In genomic region chr11:48824311-48824830, GRCm38 (mm10) we compare ENCODE assay signal across 8 mouse cellular contexts. TPM values are rescaled to one million over a fixed set of nuclear protein-coding genes. Genes with fewer than 3 reads are reported as not detected.
A peak's percentile ranks its signal among the peaks of the same experiment; 100 is the strongest.
DNase-seq lines count a peak whose midpoint lies in the region; ATAC-seq and TF ChIP-seq lines count a peak whose summit lies in the region.

No protein-coding gene starts in this region.

- TF ChIP-seq EP300 in CH12.LX (IDR thresholded peaks at IDR 0.05; ENCODE audit: low read length) = no peak

- no peaks in the 10 kb centered on the region for H3K36me3 ChIP-seq in CH12.LX (replicated peaks in 1 of 2; ENCODE audit: control insufficient read depth in 1 of 2, insufficient read depth in 1 of 2, low read length in 1 of 2)
- no peaks in the 10 kb centered on the region for H3K36me3 ChIP-seq in forebrain, postnatal 0 days (ENCODE audit: insufficient read depth)
- H3K36me3 ChIP-seq in liver, embryonic 15.5 days (replicated peaks) = no peaks in the 10 kb centered on the region

- peaks cover 9% of the 10 kb centered on the region for H3K27me3 ChIP-seq in CH12.LX (replicated peaks)
- H3K27me3 ChIP-seq in forebrain, postnatal 0 days (ENCODE audit: insufficient read depth, low read length) = peaks cover 14% of the 10 kb centered on the region
- peaks cover 43% of the 10 kb centered on the region for H3K27me3 ChIP-seq in liver, embryonic 15.5 days

- H3K9me3 ChIP-seq in CH12.LX (replicated peaks; ENCODE audit: low read length) = peaks cover 12% of the 10 kb centered on the region
- H3K9me3 ChIP-seq in forebrain, postnatal 0 days (ENCODE audit: low read length) = no peaks in the 10 kb centered on the region
- H3K9me3 ChIP-seq in liver, embryonic 15.5 days (replicated peaks) = no peaks in the 10 kb centered on the region

- dilution Hi-C loops in CH12.LX (cut with MboI; ENCODE audit: extremely low pct_ligation_motif_present, extremely low pct_unique_long_range_greater_than_20kb, low sequenced_read_pairs) = no loop called here

- in situ Hi-C loops in CH12.LX (cut with MboI; ENCODE audit: low pct_ligation_motif_present, low pct_unique_long_range_greater_than_20kb, low sequenced_read_pairs) = no loop called here

- no peak for ATAC-seq in forebrain, postnatal 0 days
- ATAC-seq in liver, embryonic 15.5 days (ENCODE audit: insufficient read depth) = no peak
- ATAC-seq in megakaryocyte progenitor cell, adult 5-6 weeks (replicated peaks; ENCODE audit: poor library complexity) = no peak

- no peak overlapping the region for H3K4me2 ChIP-seq in CH12.LX (ENCODE audit: insufficient read depth, low read depth, poor library complexity, severe bottlenecking)
- peak overlapping the region; percentile 55 for H3K4me2 ChIP-seq in forebrain, postnatal 0 days (ENCODE audit: low read depth)
- H3K4me2 ChIP-seq in liver, embryonic 15.5 days = peak overlapping the region; percentile 83

- 7% methylated on average over 22 of the region's 22 CpGs for WGBS in forebrain, postnatal 0 days
- WGBS in liver, embryonic 15.5 days (ENCODE audit: insufficient replicate concordance) = 5% methylated on average over 22 of the region's 22 CpGs

- no peak overlapping the region for H3K9ac ChIP-seq in CH12.LX (ENCODE audit: insufficient read depth, low read depth)
- H3K9ac ChIP-seq in forebrain, postnatal 0 days = no peak overlapping the region
- H3K9ac ChIP-seq in liver, embryonic 15.5 days = peak overlapping the region; percentile 27; the same call in 1 of the 2 replicates

- peaks cover 15 to 45% of the 10 kb centered on the region in 2 experiments for H3K4me1 ChIP-seq in CH12.LX (ENCODE audit: control insufficient read depth in 1 of 2, insufficient read depth in 2 of 2)
- H3K4me1 ChIP-seq in forebrain, postnatal 0 days (ENCODE audit: insufficient read depth) = 0 out of 2 replicates have a peak, but pooled peaks cover 6% of the 10 kb centered on the region
- H3K4me1 ChIP-seq in liver, embryonic 15.5 days (replicated peaks) = peaks cover 39% of the 10 kb centered on the region

- no peak for TF ChIP-seq POLR2A in CH12.LX (IDR thresholded peaks at IDR 0.05; ENCODE audit: low read depth, low read length)

- peak overlapping the region; percentile 73 for H3K4me3 ChIP-seq in gastrocnemius, adult 2 months
- no peak overlapping the region for H3K4me3 ChIP-seq in CH12.LX (replicated peaks in 1 of 3; ENCODE audit: low read depth in 2 of 3, low read length in 2 of 3, poor library complexity in 1 of 3)
- H3K4me3 ChIP-seq in forebrain, postnatal 0 days (ENCODE audit: low read depth, low read length) = peak overlapping the region; percentile 33
- peak overlapping the region; percentile 55 for H3K4me3 ChIP-seq in liver, embryonic 15.5 days (replicated peaks)

- TF ChIP-seq RAD21 in CH12.LX (IDR thresholded peaks at IDR 0.05; ENCODE audit: low read depth, low read length) = no peak

- intact Hi-C loops in gastrocnemius, adult 2 months (cut with DNase I) = no loop called here
- intact Hi-C loops in gastrocnemius, postnatal 14 days (cut with DNase I; ENCODE audit: low total_unique reads) = no loop called here

- H3K79me2 ChIP-seq in CH12.LX (replicated peaks; ENCODE audit: control insufficient read depth, extremely low read depth, insufficient read depth, poor library complexity, severe bottlenecking) = no peaks in the 10 kb centered on the region

- no peak overlapping the region for H3K27ac ChIP-seq in gastrocnemius, adult 2 months
- no peak overlapping the region for H3K27ac ChIP-seq in CH12.LX (ENCODE audit: insufficient read depth, low read depth)
- no peak overlapping the region for H3K27ac ChIP-seq in forebrain, postnatal 0 days (ENCODE audit: low read depth, low read length)
- H3K27ac ChIP-seq in liver, embryonic 15.5 days (replicated peaks) = no peak overlapping the region

- no peak for DNase-seq in gastrocnemius, adult 2 months
- DNase-seq in gastrocnemius, postnatal 14 days = no peak
- DNase-seq in CH12.LX (ENCODE audit: extremely low read depth) = no peak
- no peak for DNase-seq in forebrain, postnatal 0 days
- DNase-seq in urinary bladder, postnatal 14 days (ENCODE audit: low spot score) = no peak
- DNase-seq in spleen, postnatal 36 days (ENCODE audit: low spot score in 2 of 2) = no peak

- TF ChIP-seq CTCF in gastrocnemius, adult 2 months (IDR thresholded peaks at IDR 0.05) = no peak
- TF ChIP-seq CTCF in CH12.LX (conservative IDR thresholded peaks at IDR 0.05 in 1 of 2, IDR thresholded peaks at IDR 0.05 in 1 of 2; ENCODE audit: low read depth in 2 of 2, low read length in 2 of 2) = no peak
- TF ChIP-seq CTCF in forebrain, postnatal 0 days (IDR thresholded peaks at IDR 0.05; ENCODE audit: low read depth) = no peak

TF ChIP-seq in CH12.LX, 34 proteins besides CTCF, POLR2A, EP300 and RAD21:
- TF ChIP-seq CHD1 (IDR thresholded peaks at IDR 0.05; ENCODE audit: low read depth, low read length) (no peak), JUN (IDR thresholded peaks at IDR 0.05; ENCODE audit: insufficient read depth, low read depth, low read length) (no peak), TCF12 (IDR thresholded peaks at IDR 0.05; ENCODE audit: low read depth, low read length) (peak; percentile 9; the same call in 1 of the 2 replicates), MAX (IDR thresholded peaks at IDR 0.05; ENCODE audit: low read length) (no peak)

RNA-seq across cellular contexts. Expression of gene Trim7, which starts 1.6 kb away (rescaled TPM):
- 10 to 100 TPM; 25.9 to 51.8 TPM for total RNA-seq in gastrocnemius, adult 2 months (2021)
- total RNA-seq in gastrocnemius, postnatal 14 days (2021) = 100 to 1,000 TPM in 1 of 2 experiments, 10 to 100 TPM in 1; 93.7 to 106 TPM
- 20.8 and 34.6 TPM in 2 replicates for total RNA-seq in CH12.LX (2012; rRNA removed)
- total RNA-seq in CH12.LX (2014; rRNA removed) = 9.2 and 9.5 TPM in 2 replicates
- 11.6 and 15.1 TPM in 2 replicates for polyA plus RNA-seq in CH12.LX (2012; ENCODE audit: insufficient read length, low read depth)
- total RNA-seq in forebrain, postnatal 0 days (2014; rRNA removed) = 5.6 and 9.5 TPM in 2 replicates
- polyA plus RNA-seq in forebrain, postnatal 0 days (2015; fragmentation: Nextera tagmentation; extraction: Ambion mirVana) = 1.9 and 2.5 TPM in 2 replicates
- 0.09 and 0.21 TPM in 2 replicates for polyA plus RNA-seq in liver, embryonic 15.5 days (2015; fragmentation: Nextera tagmentation; extraction: Ambion mirVana)
- total RNA-seq in megakaryocyte progenitor cell, adult 5-6 weeks (2015) = 0.12 and 0.32 TPM in 2 replicates
- 0.51 and 3.5 TPM in 2 replicates for total RNA-seq in megakaryocyte progenitor cell, adult 5-6 weeks (2017)

RNA-seq across cellular contexts. Expression of gene Gm12184, which starts 2.1 kb away (rescaled TPM):
- total RNA-seq in gastrocnemius, adult 2 months (2021) = 1 to 10 TPM; 1.5 to 2.2 TPM
- 1 to 10 TPM; 2.7 to 3.0 TPM for total RNA-seq in gastrocnemius, postnatal 14 days (2021)
- total RNA-seq in CH12.LX (2012; rRNA removed) (6.8 and 7.1 TPM in 2 replicates), CH12.LX (2014; rRNA removed) (51.6 and 61.0 TPM in 2 replicates)
- 5.6 and 17.1 TPM in 2 replicates for polyA plus RNA-seq in CH12.LX (2012; ENCODE audit: insufficient read length, low read depth)
- 8.0 and 9.3 TPM in 2 replicates for total RNA-seq in forebrain, postnatal 0 days (2014; rRNA removed)
- 3.7 and 5.0 TPM in 2 replicates for polyA plus RNA-seq in forebrain, postnatal 0 days (2015; fragmentation: Nextera tagmentation; extraction: Ambion mirVana)
- 1.4 and 2.1 TPM in 2 replicates for polyA plus RNA-seq in liver, embryonic 15.5 days (2015; fragmentation: Nextera tagmentation; extraction: Ambion mirVana)
- total RNA-seq in megakaryocyte progenitor cell, adult 5-6 weeks (2015) = 4.6 and 6.8 TPM in 2 replicates
- total RNA-seq in megakaryocyte progenitor cell, adult 5-6 weeks (2017) = 14.6 and 22.1 TPM in 2 replicates

RNA-seq across cellular contexts. Expression of gene Trim41, which starts 7.2 kb away (rescaled TPM):
- total RNA-seq in gastrocnemius, adult 2 months (2021) = 10 to 100 TPM; 19.9 to 23.6 TPM
- 10 to 100 TPM; 16.3 to 21.0 TPM for total RNA-seq in gastrocnemius, postnatal 14 days (2021)
- total RNA-seq in CH12.LX (2012; rRNA removed) (30.2 and 36.0 TPM in 2 replicates), CH12.LX (2014; rRNA removed) (18.8 and 20.9 TPM in 2 replicates)
- polyA plus RNA-seq in CH12.LX (2012; ENCODE audit: insufficient read length, low read depth) = 51.6 and 63.7 TPM in 2 replicates
- total RNA-seq in forebrain, postnatal 0 days (2014; rRNA removed) = 42.2 and 47.1 TPM in 2 replicates
- 4.4 TPM in 2 replicates for polyA plus RNA-seq in forebrain, postnatal 0 days (2015; fragmentation: Nextera tagmentation; extraction: Ambion mirVana)
- polyA plus RNA-seq in liver, embryonic 15.5 days (2015; fragmentation: Nextera tagmentation; extraction: Ambion mirVana) = 2.0 and 2.3 TPM in 2 replicates
- 11.7 and 12.6 TPM in 2 replicates for total RNA-seq in megakaryocyte progenitor cell, adult 5-6 weeks (2015)
- 63.3 and 72.7 TPM in 2 replicates for total RNA-seq in megakaryocyte progenitor cell, adult 5-6 weeks (2017)

RNA-seq across cellular contexts. Expression of gene Rack1, which starts 24.2 kb away (rescaled TPM):
- 100 to 1,000 TPM; 383 to 424 TPM for total RNA-seq in gastrocnemius, adult 2 months (2021)
- total RNA-seq in gastrocnemius, postnatal 14 days (2021) = 100 to 1,000 TPM; 392 to 429 TPM
- 5,582 and 6,330 TPM in 2 replicates for total RNA-seq in CH12.LX (2012; rRNA removed)
- 4,885 and 5,265 TPM in 2 replicates for total RNA-seq in CH12.LX (2014; rRNA removed)
- polyA plus RNA-seq in CH12.LX (2012; ENCODE audit: insufficient read length, low read depth) = 3,744 and 4,313 TPM in 2 replicates
- 1,021 and 1,323 TPM in 2 replicates for total RNA-seq in forebrain, postnatal 0 days (2014; rRNA removed)
- 368 and 466 TPM in 2 replicates for polyA plus RNA-seq in forebrain, postnatal 0 days (2015; fragmentation: Nextera tagmentation; extraction: Ambion mirVana)
- 438 and 439 TPM in 2 replicates for polyA plus RNA-seq in liver, embryonic 15.5 days (2015; fragmentation: Nextera tagmentation; extraction: Ambion mirVana)
- 3,057 and 3,071 TPM in 2 replicates for total RNA-seq in megakaryocyte progenitor cell, adult 5-6 weeks (2015)
- total RNA-seq in megakaryocyte progenitor cell, adult 5-6 weeks (2017) = 1,485 and 1,729 TPM in 2 replicates

RNA-seq across cellular contexts. Expression of gene Irgm1, which starts 47.1 kb away (rescaled TPM):
- total RNA-seq in gastrocnemius, adult 2 months (2021) = 10 to 100 TPM; 13.5 to 14.4 TPM
- total RNA-seq in gastrocnemius, postnatal 14 days (2021) = 1 to 10 TPM; 6.1 to 7.0 TPM
- total RNA-seq in CH12.LX (2012; rRNA removed) (25.7 and 35.0 TPM in 2 replicates), CH12.LX (2014; rRNA removed) (58.1 and 63.8 TPM in 2 replicates)
- 49.0 and 52.2 TPM in 2 replicates for polyA plus RNA-seq in CH12.LX (2012; ENCODE audit: insufficient read length, low read depth)
- 3.0 and 6.7 TPM in 2 replicates for total RNA-seq in forebrain, postnatal 0 days (2014; rRNA removed)
- polyA plus RNA-seq in forebrain, postnatal 0 days (2015; fragmentation: Nextera tagmentation; extraction: Ambion mirVana) = 3.5 and 4.9 TPM in 2 replicates
- 19.2 and 20.4 TPM in 2 replicates for polyA plus RNA-seq in liver, embryonic 15.5 days (2015; fragmentation: Nextera tagmentation; extraction: Ambion mirVana)
- total RNA-seq in megakaryocyte progenitor cell, adult 5-6 weeks (2015) = 44.1 and 45.1 TPM in 2 replicates
- 32.4 and 34.9 TPM in 2 replicates for total RNA-seq in megakaryocyte progenitor cell, adult 5-6 weeks (2017)

Comparison
In these comparisons a context has a peak if more than half of its experiments do, and no peak if none do; other contexts are left out.
1. H3K4me3 ChIP-seq: peak in gastrocnemius, adult 2 months (single experiment), forebrain, postnatal 0 days (single experiment) and liver, embryonic 15.5 days (single experiment); none in CH12.LX (0 of 3).